Mouse (Mus musculus) embryonic facial prominence, embryonic 10.5 days (tissue): ENCODE results near the gene Usp48. TPM values are rescaled to one million over a fixed set of nuclear protein-coding genes. Genes with fewer than 3 reads are reported as not detected.

ENCODE experiments used
- DNase-seq: peaks from one replicate; pipeline ENCODE4 v3.0.0-alpha.2; 2017; ENCODE audit warnings: low spot score
- H3K27ac ChIP-seq: fragments of 300-500 bp; sonication (generic); replicated peaks from 2 replicates; pipeline ENCODE4 v1.5.1; 2016; ENCODE audit warnings: mild to moderate bottlenecking
- H3K27me3 ChIP-seq: fragments of 300-500 bp; sonication (generic); replicated peaks from 2 replicates; pipeline ENCODE4 v1.6.1; 2016; ENCODE audit warnings: low read depth, mild to moderate bottlenecking; ENCODE audit not compliant: poor library complexity, severe bottlenecking
- H3K36me3 ChIP-seq: fragments of 300-500 bp; sonication (generic); replicated peaks from 2 replicates; pipeline ENCODE4 v1.6.1; 2016; ENCODE audit warnings: mild to moderate bottlenecking, moderate library complexity
- H3K4me1 ChIP-seq: fragments of 300-500 bp; sonication (generic); 2 replicates; pipeline ENCODE4 v1.6.1; 2016
- H3K4me3 ChIP-seq: fragments of 300-500 bp; sonication (generic); 2 replicates; pipeline ENCODE4 v1.5.1; 2016; ENCODE audit warnings: mild to moderate bottlenecking, moderate library complexity
- H3K9me3 ChIP-seq: fragments of 300-500 bp; sonication (generic); 2 replicates; pipeline ENCODE4 v1.6.1; 2016; ENCODE audit warnings: mild to moderate bottlenecking
- WGBS: fragments of 180-500 bp; shearing (Covaris S2); methylation state at CpG from one replicate; pipeline ENCODE4 v1.1.7; 2016; 5-methylcytosine and 5-hydroxymethylcytosine counted together
- polyA plus RNA-seq: library from polyadenylated mRNA; unstranded; fragments of >200 nt; fragmentation: Nextera tagmentation; extraction: Ambion mirVana; gene quantifications from 2 replicates; pipeline ENCODE4 v1.2.1, GENCODE M21; 2016

The Usp48 gene
- polyA plus RNA-seq, 1 experiment from 2014 or later, result 79.1 TPM

GRCm38 (mm10) chr4:137703077-137703476 lies 109.5 kb downstream of the Usp48 start:
- no peak overlapping the region for H3K27ac ChIP-seq
- DNase-seq, result no peak
- WGBS, result 91% methylated on average over 5 of the region's 5 CpGs
- no peaks in the 10 kb centered on the region for H3K36me3 ChIP-seq
- H3K4me3 ChIP-seq, result no peak overlapping the region
- peaks cover 46% of the 10 kb centered on the region for H3K4me1 ChIP-seq
- no peaks in the 10 kb centered on the region for H3K9me3 ChIP-seq
- peaks cover 28% of the 10 kb centered on the region for H3K27me3 ChIP-seq

GRCm38 (mm10) chr4:137704561-137704960 lies 111.0 kb downstream of the Usp48 start:
- Histone ChIP-seq H3K9me3 (no peaks in the 10 kb centered on the region), H3K4me1 (peaks cover 39% of the 10 kb centered on the region), H3K4me3 (no peak overlapping the region), H3K27me3 (peaks cover 43% of the 10 kb centered on the region), H3K27ac (no peak overlapping the region), H3K36me3 (no peaks in the 10 kb centered on the region)
- no peak for DNase-seq
- WGBS, result 65% methylated on average over 2 of the region's 2 CpGs

GRCm38 (mm10) chr4:137705379-137705778 lies 111.8 kb downstream of the Usp48 start:
- no peaks in the 10 kb centered on the region for H3K9me3 ChIP-seq
- H3K4me1 ChIP-seq, result peaks cover 42% of the 10 kb centered on the region
- no peak overlapping the region; the same call in 1 of the 2 replicates for H3K27ac ChIP-seq
- no peak overlapping the region for H3K4me3 ChIP-seq
- no peaks in the 10 kb centered on the region for H3K36me3 ChIP-seq
- H3K27me3 ChIP-seq, result peaks cover 51% of the 10 kb centered on the region
- no peak for DNase-seq
- WGBS, result 79% methylated on average over 5 of the region's 5 CpGs

- Histone ChIP-seq H3K27ac (peak overlapping the region; percentile 81), H3K9me3 (no peaks in the 10 kb centered on the region), H3K4me3 (peak overlapping the region; percentile 74), H3K36me3 (no peaks in the 10 kb centered on the region), H3K4me1 (peaks cover 38% of the 10 kb centered on the region), H3K27me3 (peaks cover 57% of the 10 kb centered on the region)
- WGBS, result 74% methylated on average over 7 of the region's 7 CpGs
- DNase-seq, result no peak
Observed at GRCm38 (mm10) chr4:137706510-137706909, 113.0 kb downstream of the Usp48 start.

DNA sequence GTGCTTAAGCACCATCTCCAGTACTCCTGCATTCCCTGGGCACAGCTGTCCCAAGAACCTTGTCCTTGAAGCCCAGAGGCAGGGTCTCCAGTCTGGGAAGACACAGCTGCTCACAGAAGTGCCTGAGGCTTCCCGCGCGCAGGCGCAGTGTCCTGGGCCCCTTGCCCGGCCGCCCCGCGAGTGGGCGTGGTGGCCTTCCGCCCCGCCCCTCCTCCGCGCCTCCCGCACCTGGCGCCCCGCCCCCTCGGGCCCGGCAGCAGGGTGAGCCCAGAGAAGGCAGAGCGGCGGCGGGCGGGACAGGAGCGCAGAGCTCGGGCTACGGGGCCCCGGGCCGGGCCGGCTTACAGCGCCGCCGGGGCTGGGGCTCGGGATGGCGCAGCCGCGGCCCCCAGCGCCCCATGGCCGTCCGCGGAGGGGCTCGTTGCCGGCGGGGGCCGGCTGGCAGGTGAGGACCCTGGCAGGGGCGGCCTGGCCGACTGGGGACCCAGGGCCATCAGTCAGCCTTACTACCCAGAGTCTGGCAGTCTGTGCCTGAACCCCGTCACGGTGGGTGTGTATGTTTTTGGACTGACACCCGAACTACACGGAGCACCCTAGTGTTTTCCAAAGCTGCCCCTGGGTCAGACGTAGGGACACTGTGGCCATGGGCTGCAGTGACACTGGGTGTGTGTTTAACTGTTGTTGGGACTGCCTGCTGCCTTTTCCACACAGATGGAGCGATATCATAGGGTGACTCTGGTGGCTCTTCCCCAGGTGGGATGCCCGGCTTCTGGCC lies 113.8 kb downstream of the Usp48 start:
- Histone ChIP-seq H3K4me1 (peaks cover 36% of the 10 kb centered on the region), H3K9me3 (no peaks in the 10 kb centered on the region), H3K4me3 (peak overlapping the region; percentile 74), H3K27ac (peak overlapping the region; percentile 81), H3K36me3 (no peaks in the 10 kb centered on the region), H3K27me3 (peaks cover 61% of the 10 kb centered on the region)
- 3% methylated on average over 52 of the region's 52 CpGs for WGBS
- DNase-seq, result peak; percentile 97

Other genes starting within 250 kb of the Usp48 start
- gene Cdc42, start 236.0 kb upstream of the Usp48 start, polyA plus RNA-seq, result 568 and 585 TPM in 2 replicates
- not detected in 2 replicates for gene Cela3a, start 184.0 kb upstream of the Usp48 start, polyA plus RNA-seq
- gene Cela3b, start 163.2 kb upstream of the Usp48 start, polyA plus RNA-seq, result not detected in 2 replicates
- gene 1700013G24Rik, start 140.5 kb upstream of the Usp48 start, polyA plus RNA-seq, result not detected in 2 replicates
- 17.4 and 19.6 TPM in 2 replicates for gene Hspg2, start 125.0 kb upstream of the Usp48 start, polyA plus RNA-seq
- 0.55 TPM in 1 of 2 replicates, not detected in the other for gene Ldlrad2, start 19.2 kb upstream of the Usp48 start, polyA plus RNA-seq
- gene Rap1gap, start 71.0 kb downstream of the Usp48 start, polyA plus RNA-seq, result 3.8 and 6.9 TPM in 2 replicates
- 12.9 and 18.7 TPM in 2 replicates for gene Alpl, start 202.6 kb downstream of the Usp48 start, polyA plus RNA-seq